ENCODE assay signal across 8 mouse cellular contexts in genomic region chr3:104758406-104758805, GRCm38 (mm10). TPM values are rescaled to one million over a fixed set of nuclear protein-coding genes. Genes with fewer than 3 reads are reported as not detected.
DNase-seq lines count a peak whose midpoint lies in the region; ATAC-seq and TF ChIP-seq lines count a peak whose summit lies in the region.

No protein-coding gene starts in this region.

- H3K36me3 ChIP-seq in forebrain, embryonic 13.5 days (ENCODE audit: poor library complexity, severe bottlenecking) = no peaks in the 10 kb centered on the region
- no peaks in the 10 kb centered on the region for H3K36me3 ChIP-seq in lung, embryonic 14.5 days (ENCODE audit: insufficient read depth)

- peak overlapping the region; percentile 52 for H3K9ac ChIP-seq in forebrain, embryonic 13.5 days
- peak overlapping the region; percentile 56 for H3K9ac ChIP-seq in lung, embryonic 14.5 days

- TF ChIP-seq CTCF in lung, embryonic 14.5 days (IDR thresholded peaks at IDR 0.05; ENCODE audit: low read depth) = peak; percentile 85

- H3K4me3 ChIP-seq in forebrain, embryonic 13.5 days = peak overlapping the region; percentile 36
- H3K4me3 ChIP-seq in lung, embryonic 14.5 days (ENCODE audit: low read depth, low read length) = peak overlapping the region; percentile 32

- H3K9me3 ChIP-seq in forebrain, embryonic 13.5 days (replicated peaks) = no peaks in the 10 kb centered on the region
- no peaks in the 10 kb centered on the region for H3K9me3 ChIP-seq in lung, embryonic 14.5 days (ENCODE audit: low read depth, low read length)

- H3K27ac ChIP-seq in forebrain, embryonic 13.5 days = no peak overlapping the region
- H3K27ac ChIP-seq in lung, embryonic 14.5 days (ENCODE audit: low read depth) = no peak overlapping the region

- H3K4me2 ChIP-seq in forebrain, embryonic 13.5 days = peak overlapping the region; percentile 65
- peak overlapping the region; percentile 61 for H3K4me2 ChIP-seq in lung, embryonic 14.5 days

- WGBS in forebrain, embryonic 13.5 days = 2% methylated on average over 27 of the region's 27 CpGs
- WGBS in lung, embryonic 14.5 days = 4% methylated on average over 27 of the region's 27 CpGs

- intact Hi-C loops in heart, postnatal 10 days (cut with DNase I) = loop anchor here (2.0 kb wide), 1 partner anchor 22 kb away; the partner anchor contains the start of genes Fam19a3 and Ppm1j

- H3K27me3 ChIP-seq in forebrain, embryonic 13.5 days = 0 out of 2 replicates have a peak, but pooled peaks cover 6% of the 10 kb centered on the region
- peaks cover 10% of the 10 kb centered on the region; the same call in 1 of the 2 replicates for H3K27me3 ChIP-seq in lung, embryonic 14.5 days (ENCODE audit: insufficient read depth, low read length)

- peaks cover 3% of the 10 kb centered on the region; the same call in 1 of the 2 replicates for H3K4me1 ChIP-seq in forebrain, embryonic 13.5 days
- H3K4me1 ChIP-seq in lung, embryonic 14.5 days (ENCODE audit: insufficient read depth) = no peaks in the 10 kb centered on the region

- DNase-seq in ES-CJ7 (ENCODE audit: low read depth, low spot score) = peak; percentile 79
- DNase-seq in cerebellum, adult 11 months = peak; percentile 36
- DNase-seq in heart, postnatal 10 days = peak; percentile 63 to 81
- DNase-seq in kidney, postnatal 36 days = peak; percentile 36 to 81
- DNase-seq in lung, embryonic 14.5 days = peak; percentile 90
- peak; percentile 30 for DNase-seq in ovary, adult 18-20 months (ENCODE audit: low spot score)
- DNase-seq in thymus, postnatal 10 days (ENCODE audit: low spot score in 2 of 2) = peak; percentile 45 to 81

- ATAC-seq in forebrain, embryonic 13.5 days = peak; percentile 92
- ATAC-seq in lung, embryonic 14.5 days (ENCODE audit: insufficient read depth) = peak; percentile 94

RNA-seq across cellular contexts. Expression of gene Ppm1j, which starts 22.4 kb away (rescaled TPM):
- polyA plus RNA-seq in forebrain, embryonic 13.5 days (2015; fragmentation: Nextera tagmentation; extraction: Ambion mirVana) = 0.68 and 1.7 TPM in 2 replicates
- total RNA-seq in heart, postnatal 10 days (2021) = 10 to 100 TPM; 51.9 to 57.2 TPM
- polyA plus RNA-seq in lung, embryonic 14.5 days (2014; fragmentation: Nextera tagmentation; extraction: Ambion mirVana) = 2.7 and 3.7 TPM in 2 replicates

RNA-seq across cellular contexts. Expression of gene Fam19a3, which starts 23.2 kb away (rescaled TPM):
- 0.04 TPM in 1 of 2 replicates, not detected in the other for polyA plus RNA-seq in forebrain, embryonic 13.5 days (2015; fragmentation: Nextera tagmentation; extraction: Ambion mirVana)
- total RNA-seq in heart, postnatal 10 days (2021) = 1 to 10 TPM; 2.2 to 2.6 TPM
- 0.07 TPM in 1 of 2 replicates, not detected in the other for polyA plus RNA-seq in lung, embryonic 14.5 days (2014; fragmentation: Nextera tagmentation; extraction: Ambion mirVana)

RNA-seq across cellular contexts. Expression of gene Rhoc, which starts 29.8 kb away (rescaled TPM):
- 51.2 and 55.4 TPM in 2 replicates for polyA plus RNA-seq in forebrain, embryonic 13.5 days (2015; fragmentation: Nextera tagmentation; extraction: Ambion mirVana)
- 100 to 1,000 TPM; 243 to 255 TPM for total RNA-seq in heart, postnatal 10 days (2021)
- 142 and 145 TPM in 2 replicates for polyA plus RNA-seq in lung, embryonic 14.5 days (2014; fragmentation: Nextera tagmentation; extraction: Ambion mirVana)

RNA-seq across cellular contexts. Expression of gene Mov10, which starts 60.0 kb away (rescaled TPM):
- 7.2 and 10.5 TPM in 2 replicates for polyA plus RNA-seq in forebrain, embryonic 13.5 days (2015; fragmentation: Nextera tagmentation; extraction: Ambion mirVana)
- total RNA-seq in heart, postnatal 10 days (2021) = 10 to 100 TPM; 10.3 to 14.6 TPM
- polyA plus RNA-seq in lung, embryonic 14.5 days (2014; fragmentation: Nextera tagmentation; extraction: Ambion mirVana) = 51.0 and 53.9 TPM in 2 replicates

Comparison
In these comparisons a context has a peak if more than half of its experiments do, and no peak if none do; other contexts are left out.
1. DNase-seq: peak in every context shown above with its lines; median percentile 90 in lung, embryonic 14.5 days; 79 in ES-CJ7; 72 in heart, postnatal 10 days; 63 in thymus, postnatal 10 days; 58 in kidney, postnatal 36 days; 36 in cerebellum, adult 11 months; 30 in ovary, adult 18-20 months.